Mouse (Mus musculus) erythroblast, embryonic 14.5 days (primary cell): Measurements from ENCODE around the gene Khk. TPM values are rescaled to one million over a fixed set of nuclear protein-coding genes. Genes with fewer than 3 reads are reported as not detected.

ENCODE experiments used
- H3K27me3 ChIP-seq: 2 replicates; pipeline ENCODE4 v1.6.1; 2012; ENCODE audit warnings: inconsistent platforms; ENCODE audit not compliant: control insufficient read depth
- H3K36me3 ChIP-seq: 2 replicates; pipeline ENCODE4 v1.6.1; 2012; ENCODE audit warnings: mild to moderate bottlenecking, inconsistent platforms; ENCODE audit not compliant: control insufficient read depth
- H3K4me1 ChIP-seq: 2 replicates; pipeline ENCODE4 v1.6.1; 2012; ENCODE audit warnings: inconsistent platforms; ENCODE audit not compliant: control insufficient read depth
- H3K4me3 ChIP-seq: replicated peaks from 2 replicates; pipeline ENCODE3; 2012; ENCODE audit warnings: moderate library complexity, mild to moderate bottlenecking, inconsistent platforms
- H3K9me3 ChIP-seq: 2 replicates; pipeline ENCODE4 v1.6.1; 2012; ENCODE audit warnings: low read length, inconsistent platforms, mixed read lengths; ENCODE audit not compliant: control insufficient read depth
- GATA1 ChIP-seq: IDR thresholded peaks from 2 replicates; pipeline ENCODE4 v1.6.1; 2012; ENCODE audit warnings: low read length, inconsistent platforms, mixed read lengths
- TAL1 ChIP-seq: IDR thresholded peaks from 3 replicates; pipeline ENCODE4 v1.6.1; 2012; ENCODE audit warnings: low read length, inconsistent platforms, mixed read lengths
- polyA plus RNA-seq: library from polyadenylated mRNA; stranded (reverse); fragments of >175 nt; gene quantifications from 2 replicates; pipeline ENCODE4 v1.2.3, GENCODE M21; 2012

Gene Khk
- polyA plus RNA-seq, 1 experiment, result 1.8 TPM

GRCm38 (mm10) chr5:30955751-30956150, 34.5 kb downstream of the Khk start:
- H3K9me3 ChIP-seq, result peaks cover 6% of the 10 kb centered on the region; the same call in 1 of the 2 replicates
- no peak for TF ChIP-seq TAL1
- no peak for TF ChIP-seq GATA1
- H3K4me1 ChIP-seq, result peaks cover 31% of the 10 kb centered on the region
- H3K27me3 ChIP-seq, result no peaks in the 10 kb centered on the region
- peaks cover 71% of the 10 kb centered on the region for H3K36me3 ChIP-seq
- no peak overlapping the region for H3K4me3 ChIP-seq

DNA sequence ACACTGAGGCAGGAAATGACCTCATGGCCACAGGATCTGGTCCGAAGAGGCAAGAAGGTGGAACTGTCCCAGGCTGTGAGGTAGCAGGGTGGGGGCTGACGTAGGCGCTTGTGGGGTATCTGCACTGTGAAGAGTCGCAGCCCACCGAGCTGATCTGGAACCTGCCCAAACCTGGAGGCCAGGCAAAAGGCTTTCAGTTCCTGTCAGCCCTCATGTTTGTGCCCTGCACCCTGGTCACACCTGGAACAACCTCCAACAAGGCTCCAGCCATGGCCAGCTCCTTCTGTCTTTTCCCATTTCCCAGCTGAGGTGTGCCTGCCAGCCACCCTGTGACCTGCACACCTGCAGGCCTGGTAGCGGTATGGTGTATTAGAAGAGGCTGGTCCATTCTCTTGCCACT, 36.7 kb downstream of the Khk start:
- H3K4me1 ChIP-seq, result peaks cover 39% of the 10 kb centered on the region

DNA sequence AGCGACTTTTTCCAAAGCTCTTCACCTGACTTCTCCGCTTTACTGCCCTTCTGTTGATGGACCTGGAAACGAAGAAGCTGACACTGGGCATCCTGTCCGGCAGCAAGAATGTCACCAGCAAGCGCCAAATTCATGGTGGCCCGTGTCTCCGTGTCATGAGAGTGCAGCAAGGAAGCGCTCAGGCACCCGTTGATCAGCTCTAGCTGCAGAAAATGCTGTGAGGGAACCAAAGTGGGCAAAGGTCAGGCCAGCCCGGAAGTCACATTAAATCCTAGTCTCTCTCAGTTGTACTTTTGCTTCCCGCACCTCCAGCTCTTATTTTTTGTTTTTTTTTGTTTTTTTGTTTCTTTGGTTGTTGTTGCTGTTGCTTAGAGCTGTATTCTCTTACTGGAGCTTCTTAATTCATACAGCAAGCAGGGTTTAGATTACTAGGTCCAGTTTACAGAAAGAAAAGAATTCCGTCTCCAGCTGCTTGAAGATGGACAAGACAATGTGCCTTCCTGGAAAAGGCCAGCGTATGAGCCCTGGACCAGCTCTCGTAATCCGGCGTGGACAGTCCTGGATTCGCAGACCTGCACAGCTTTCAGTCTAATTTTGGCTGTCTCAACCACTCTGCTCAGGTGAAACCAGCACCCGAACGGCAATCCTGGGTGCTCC, 38.1 kb downstream of the Khk start:
- Histone ChIP-seq H3K4me1 (peaks cover 39% of the 10 kb centered on the region), H3K9me3 (peaks cover 9% of the 10 kb centered on the region; the same call in 1 of the 2 replicates), H3K36me3 (peaks cover 43% of the 10 kb centered on the region), H3K27me3 (peaks cover 9% of the 10 kb centered on the region), H3K4me3 (peak overlapping the region; percentile 87)
- TF ChIP-seq TAL1 (no peak), GATA1 (no peak)

More for the DNA sequence above, 36.7 kb downstream of the Khk start:
- no peak overlapping the region for H3K4me3 ChIP-seq
- peaks cover 6% of the 10 kb centered on the region; the same call in 1 of the 2 replicates for H3K9me3 ChIP-seq
- H3K27me3 ChIP-seq, result peaks cover 4% of the 10 kb centered on the region
- TF ChIP-seq TAL1, result no peak
- no peak for TF ChIP-seq GATA1
- peaks cover 58% of the 10 kb centered on the region for H3K36me3 ChIP-seq

- H3K4me3 ChIP-seq, result peak within 1 kb of the TSS; percentile 87
- H3K36me3 ChIP-seq, result peaks cover 36% of the 10 kb centered on the region
- no peak for TF ChIP-seq GATA1
- no peak for TF ChIP-seq TAL1
- H3K4me1 ChIP-seq, result peaks cover 39% of the 10 kb centered on the region
- peaks cover 9% of the 10 kb centered on the region for H3K27me3 ChIP-seq
- H3K9me3 ChIP-seq, result peaks cover 9% of the 10 kb centered on the region; the same call in 1 of the 2 replicates
Measured at GRCm38 (mm10) chr5:30959966-30960501, 38.8 kb downstream of the Khk start, which contains the start of gene Preb. TSS of gene Preb (minus strand) at chr5:30960361.

DNA sequence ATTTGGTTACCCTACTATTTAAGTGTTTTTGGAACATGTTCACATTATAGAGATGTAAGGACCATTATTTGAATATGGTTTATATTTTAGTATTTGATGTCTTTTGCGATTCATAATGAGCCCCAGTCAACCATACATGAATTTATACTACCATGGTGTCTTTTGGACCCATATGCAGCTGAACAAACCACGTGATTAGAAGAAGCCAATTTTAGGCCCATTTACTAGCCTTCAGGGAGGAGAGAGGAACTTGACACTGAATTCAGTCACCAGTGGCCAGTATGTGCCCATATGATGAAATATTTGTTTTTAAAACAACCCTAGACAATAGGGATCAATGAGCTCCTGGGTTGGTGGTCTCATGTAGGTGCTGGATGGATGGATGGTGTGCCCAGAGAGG, 39.6 kb downstream of the Khk start:
- peaks cover 39% of the 10 kb centered on the region for H3K4me1 ChIP-seq
- TF ChIP-seq TAL1, result no peak
- TF ChIP-seq GATA1, result no peak
- H3K27me3 ChIP-seq, result peaks cover 9% of the 10 kb centered on the region
- H3K9me3 ChIP-seq, result peaks cover 9% of the 10 kb centered on the region; the same call in 1 of the 2 replicates
- H3K4me3 ChIP-seq, result peak overlapping the region; percentile 87
- H3K36me3 ChIP-seq, result peaks cover 28% of the 10 kb centered on the region

DNA sequence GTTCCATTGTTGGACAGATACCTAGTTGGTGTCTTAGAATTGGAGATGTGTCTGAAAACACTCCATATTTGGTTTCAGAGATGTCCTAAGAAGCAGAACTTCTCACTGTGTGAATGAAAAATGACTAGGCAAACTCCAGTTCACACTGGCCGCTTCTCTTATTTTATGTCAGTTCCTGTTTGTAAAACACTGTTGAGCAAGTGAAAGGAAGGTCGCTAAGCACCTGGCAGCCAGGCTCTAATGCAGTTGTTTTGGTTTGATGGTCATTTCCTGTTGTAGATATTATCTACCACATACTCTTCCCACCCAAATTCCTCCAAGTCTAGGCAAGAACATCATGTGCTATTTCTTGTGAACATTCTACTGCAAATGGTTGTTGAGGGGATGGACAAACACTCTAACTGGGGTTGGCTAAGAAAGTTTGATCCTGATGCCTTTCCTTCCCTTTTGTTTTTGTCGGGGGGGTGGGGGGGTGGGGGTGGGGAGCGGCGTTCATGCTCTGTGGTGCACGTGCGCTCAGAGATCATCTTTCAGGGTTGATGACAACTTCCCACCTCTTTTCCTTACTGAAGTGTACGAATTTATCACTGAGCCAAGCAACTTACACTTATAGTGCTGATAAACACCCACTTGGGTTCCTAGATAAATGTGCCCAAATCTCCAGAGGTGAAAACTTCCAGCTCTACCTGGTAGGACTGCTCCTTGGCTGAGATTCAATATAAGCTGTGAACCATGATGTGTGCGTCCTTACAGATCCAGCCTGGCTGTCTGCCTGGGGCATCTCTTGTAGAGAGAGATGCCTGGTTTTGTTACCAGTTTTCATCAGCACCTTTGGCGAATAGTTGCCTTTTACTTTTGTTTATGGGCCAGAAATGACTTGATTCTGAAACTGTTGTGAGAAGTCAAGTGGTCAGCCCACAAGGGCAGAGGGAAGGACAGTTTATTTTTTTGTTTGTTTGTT, 40.6 kb downstream of the Khk start:
- H3K36me3 ChIP-seq, result peaks cover 22% of the 10 kb centered on the region
- H3K9me3 ChIP-seq, result peaks cover 9% of the 10 kb centered on the region; the same call in 1 of the 2 replicates
- no peak for TF ChIP-seq GATA1
- TF ChIP-seq TAL1, result no peak
- H3K4me3 ChIP-seq, result no peak overlapping the region
- H3K4me1 ChIP-seq, result peaks cover 39% of the 10 kb centered on the region
- H3K27me3 ChIP-seq, result peaks cover 9% of the 10 kb centered on the region

GRCm38 (mm10) chr5:30963916-30964315, 42.7 kb downstream of the Khk start:
- H3K27me3 ChIP-seq, result peaks cover 9% of the 10 kb centered on the region
- peaks cover 27% of the 10 kb centered on the region for H3K4me1 ChIP-seq
- 0 out of 2 replicates have a peak, but pooled peaks cover 3% of the 10 kb centered on the region for H3K9me3 ChIP-seq
- H3K36me3 ChIP-seq, result peaks cover 3% of the 10 kb centered on the region
- TF ChIP-seq GATA1, result no peak
- no peak for TF ChIP-seq TAL1
- no peak overlapping the region for H3K4me3 ChIP-seq

GRCm38 (mm10) chr5:30966189-30966588, 45.0 kb downstream of the Khk start:
- Histone ChIP-seq H3K4me3 (no peak overlapping the region), H3K9me3 (0 out of 2 replicates have a peak, but pooled peaks cover 3% of the 10 kb centered on the region), H3K4me1 (peaks cover 21% of the 10 kb centered on the region), H3K36me3 (no peaks in the 10 kb centered on the region), H3K27me3 (peaks cover 7% of the 10 kb centered on the region)
- no peak for TF ChIP-seq GATA1
